Mouse (Mus musculus): ENCODE results near the gene F2rl2.

Gene F2rl2

GRCm38 (mm10) chr13:95703376-95703775 lies 6.7 kb downstream of the F2rl2 start:
- in situ Hi-C loops (cut with MboI): loop anchor here (25.0 kb wide), 1 partner anchor 316 kb away; the partner anchor contains the start of gene Aggf1

GRCm38 (mm10) chr13:95705589-95705988 lies 8.9 kb downstream of the F2rl2 start:
- in situ Hi-C loops (cut with MboI): loop anchor here (25.0 kb wide), 1 partner anchor 318 kb away; the partner anchor contains the start of gene Aggf1

- in situ Hi-C loops (cut with MboI): loop anchor here (25.0 kb wide), 1 partner anchor 325 kb away; the partner anchor contains the start of gene Aggf1
These were observed 15.4 kb downstream of the F2rl2 start for GRCm38 (mm10) chr13:95712054-95712453.

- in situ Hi-C loops (cut with MboI): loop anchor here (25.0 kb wide), 1 partner anchor 325 kb away; the partner anchor contains the start of gene Aggf1
These were observed 16.1 kb downstream of the F2rl2 start for GRCm38 (mm10) chr13:95712570-95713268.

GRCm38 (mm10) chr13:95714271-95714975 lies 17.8 kb downstream of the F2rl2 start:
- in situ Hi-C loops (cut with MboI): loop anchor here (25.0 kb wide), 1 partner anchor 327 kb away; the partner anchor contains the start of gene Aggf1

- in situ Hi-C loops (cut with MboI): loop anchor here (25.0 kb wide), 1 partner anchor 328 kb away; the partner anchor contains the start of gene Aggf1
These were observed 18.7 kb downstream of the F2rl2 start for GRCm38 (mm10) chr13:95715356-95715755.

GRCm38 (mm10) chr13:95719320-95720232 lies 22.9 kb downstream of the F2rl2 start:
- in situ Hi-C loops (cut with MboI): loop anchor here (10.0 to 25.0 kb wide), 2 partner anchors 155 to 332 kb away; partner anchors contain the start of gene Aggf1

GRCm38 (mm10) chr13:95730491-95730890 lies 33.8 kb downstream of the F2rl2 start:
- in situ Hi-C loops (cut with MboI): no loop called here

GRCm38 (mm10) chr13:95739651-95740050 lies 43.0 kb downstream of the F2rl2 start:
- in situ Hi-C loops (cut with MboI): no loop called here

- in situ Hi-C loops (cut with MboI): no loop called here
These were observed 45.4 kb downstream of the F2rl2 start for GRCm38 (mm10) chr13:95741813-95742689.

GRCm38 (mm10) chr13:95742881-95743466 lies 46.3 kb downstream of the F2rl2 start:
- in situ Hi-C loops (cut with MboI): no loop called here

GRCm38 (mm10) chr13:95745451-95745850 lies 48.8 kb downstream of the F2rl2 start:
- in situ Hi-C loops (cut with MboI): no loop called here

GRCm38 (mm10) chr13:95746509-95746908 lies 49.9 kb downstream of the F2rl2 start:
- in situ Hi-C loops (cut with MboI): no loop called here

- in situ Hi-C loops (cut with MboI): no loop called here
These were observed 50.4 kb downstream of the F2rl2 start for GRCm38 (mm10) chr13:95747101-95747500.

- in situ Hi-C loops (cut with MboI): no loop called here
These were observed 50.9 kb downstream of the F2rl2 start for GRCm38 (mm10) chr13:95747541-95747940.

All from mature B cell (primary cell).